Mouse (Mus musculus) kidney, adult 8-10 months (tissue): Measurements from ENCODE around the gene Lyrm9.
"Not testable (repeated sequence)": the region's sequence is repeated elsewhere in the genome, so short reads cannot be mapped to it uniquely, and the experiment has no call there.

Source experiments
- DNase-seq, 2 experiments: peaks; one replicate each; pipeline ENCODE4 v3.0.0; 2022

Lyrm9 gene

GRCm38 (mm10) chr11:78851871-78852265 is 25.5 kb downstream of the Lyrm9 start:
- no peak for DNase-seq

- DNase-seq: no peak
These were observed 26.1 kb downstream of the Lyrm9 start for GRCm38 (mm10) chr11:78852529-78852928.

GRCm38 (mm10) chr11:78856310-78856709 is 29.9 kb downstream of the Lyrm9 start:
- DNase-seq: peak; percentile 55 to 82

GRCm38 (mm10) chr11:78857611-78858010 is 31.2 kb downstream of the Lyrm9 start:
- DNase-seq: no peak

- no peak for DNase-seq
These were observed 37.5 kb downstream of the Lyrm9 start for GRCm38 (mm10) chr11:78863898-78864297.

GRCm38 (mm10) chr11:78864567-78865278 is 38.3 kb downstream of the Lyrm9 start:
- no peak for DNase-seq

- DNase-seq: no peak
These were observed 38.9 kb downstream of the Lyrm9 start for GRCm38 (mm10) chr11:78865314-78865713.

- DNase-seq: no peak
These were observed 40.1 kb downstream of the Lyrm9 start for GRCm38 (mm10) chr11:78866486-78866885.

- DNase-seq: peak in 1 of 2 experiments; percentile 3
These were observed 41.3 kb downstream of the Lyrm9 start for GRCm38 (mm10) chr11:78867696-78868095.

- not testable (repeated sequence) for DNase-seq
These were observed 42.8 kb downstream of the Lyrm9 start for GRCm38 (mm10) chr11:78869205-78869604.

GRCm38 (mm10) chr11:78870891-78871290 is 44.5 kb downstream of the Lyrm9 start:
- DNase-seq: no peak

GRCm38 (mm10) chr11:78872782-78873181 is 46.4 kb downstream of the Lyrm9 start:
- DNase-seq: no peak

- no peak for DNase-seq
These were observed 53.3 kb downstream of the Lyrm9 start for GRCm38 (mm10) chr11:78879727-78880126.

- no peak for DNase-seq
These were observed 60.3 kb downstream of the Lyrm9 start for GRCm38 (mm10) chr11:78886693-78887092.

GRCm38 (mm10) chr11:78887102-78887971 is 61.0 kb downstream of the Lyrm9 start:
- peak; percentile 63 to 69 for DNase-seq

- DNase-seq: no peak
These were observed 62.8 kb downstream of the Lyrm9 start for GRCm38 (mm10) chr11:78889156-78889555.
